Mouse (Mus musculus): Measurements from ENCODE around the gene Cdh5. TPM values are rescaled to one million over a fixed set of nuclear protein-coding genes. Genes with fewer than 3 reads are reported as not detected.
"Not testable (repeated sequence)": the region's sequence is repeated elsewhere in the genome, so short reads cannot be mapped to it uniquely, and the experiment has no call there.

The Cdh5 gene
- total RNA-seq (2021): 10 to 100 TPM; 16.8 to 19.1 TPM

DNA sequence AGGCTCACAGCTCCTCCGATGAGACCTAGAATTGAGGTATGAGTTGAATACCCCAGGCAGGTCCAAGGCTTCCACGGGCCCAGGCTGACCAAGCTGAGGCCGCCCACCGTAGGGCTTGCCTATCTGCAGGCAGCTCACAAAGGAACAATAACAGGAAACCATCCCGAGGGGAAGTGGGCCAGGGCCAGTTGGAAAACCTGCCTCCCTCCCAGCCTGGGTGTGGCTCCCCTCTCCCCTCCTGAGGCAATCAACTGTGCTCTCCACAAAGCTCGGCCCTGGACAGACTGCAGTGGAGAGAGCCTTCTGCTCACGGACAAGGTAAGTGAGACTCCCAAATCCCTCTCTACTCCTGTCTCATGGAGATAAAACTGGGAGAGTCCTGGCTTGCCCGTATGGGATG, at the start of gene Cdh5:
Gene Cdh5 (plus strand): TSS at position 211 of the 400 bp plus-strand sequence.
- intact Hi-C loops (cut with DNase I): loop anchor here (5.0 kb wide), 1 partner anchor 41 kb away; no protein-coding TSS in a partner anchor
- peak in 1 of 2 experiments; percentile 87 for DNase-seq (ENCODE audit: extremely low spot score in 1 of 2, low spot score in 2 of 2)

DNA sequence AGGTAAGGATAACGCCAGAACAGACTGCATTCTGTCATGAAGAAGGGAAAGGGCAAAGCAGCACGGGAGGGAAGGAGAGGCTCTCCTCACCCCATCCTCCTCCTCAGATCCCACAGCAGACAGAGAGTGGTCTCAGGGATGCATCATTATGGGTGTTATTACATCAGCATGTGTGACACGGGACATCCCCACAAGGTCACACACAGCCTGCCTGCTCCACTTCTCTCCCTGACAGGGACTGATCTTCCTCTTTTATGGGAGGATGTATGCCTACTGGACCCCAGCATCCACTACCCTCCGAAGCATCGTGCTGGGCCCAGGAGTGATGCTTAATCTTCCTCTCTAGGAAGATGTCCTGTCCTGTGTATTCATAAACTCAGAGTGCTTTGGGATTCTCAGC, 41.5 kb upstream of the Cdh5 start:
- intact Hi-C loops (cut with DNase I): no loop called here
- DNase-seq (ENCODE audit: extremely low spot score in 1 of 2, low spot score in 2 of 2): no peak

DNA sequence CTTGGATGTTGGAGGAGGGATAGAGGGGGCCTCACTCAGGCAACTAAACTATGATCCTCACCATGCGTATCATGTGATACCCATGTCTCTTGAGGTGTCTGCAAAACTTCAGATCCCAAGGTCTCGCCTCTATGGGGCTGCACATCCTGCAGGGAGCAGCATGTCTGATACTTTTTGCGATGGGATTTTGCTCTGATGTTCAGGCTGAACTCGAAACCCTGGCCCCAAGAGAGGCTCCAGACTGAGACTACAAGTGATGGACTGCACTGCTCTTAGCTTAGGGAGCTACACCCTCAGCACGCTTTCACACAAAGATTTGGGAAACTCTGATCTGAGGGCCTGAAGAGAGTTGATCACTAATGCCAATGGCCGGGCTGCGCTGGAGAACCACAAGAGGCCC, 41.0 kb upstream of the Cdh5 start:
- intact Hi-C loops (cut with DNase I): no loop called here
- DNase-seq (ENCODE audit: extremely low spot score in 1 of 2, low spot score in 2 of 2): no peak

DNA sequence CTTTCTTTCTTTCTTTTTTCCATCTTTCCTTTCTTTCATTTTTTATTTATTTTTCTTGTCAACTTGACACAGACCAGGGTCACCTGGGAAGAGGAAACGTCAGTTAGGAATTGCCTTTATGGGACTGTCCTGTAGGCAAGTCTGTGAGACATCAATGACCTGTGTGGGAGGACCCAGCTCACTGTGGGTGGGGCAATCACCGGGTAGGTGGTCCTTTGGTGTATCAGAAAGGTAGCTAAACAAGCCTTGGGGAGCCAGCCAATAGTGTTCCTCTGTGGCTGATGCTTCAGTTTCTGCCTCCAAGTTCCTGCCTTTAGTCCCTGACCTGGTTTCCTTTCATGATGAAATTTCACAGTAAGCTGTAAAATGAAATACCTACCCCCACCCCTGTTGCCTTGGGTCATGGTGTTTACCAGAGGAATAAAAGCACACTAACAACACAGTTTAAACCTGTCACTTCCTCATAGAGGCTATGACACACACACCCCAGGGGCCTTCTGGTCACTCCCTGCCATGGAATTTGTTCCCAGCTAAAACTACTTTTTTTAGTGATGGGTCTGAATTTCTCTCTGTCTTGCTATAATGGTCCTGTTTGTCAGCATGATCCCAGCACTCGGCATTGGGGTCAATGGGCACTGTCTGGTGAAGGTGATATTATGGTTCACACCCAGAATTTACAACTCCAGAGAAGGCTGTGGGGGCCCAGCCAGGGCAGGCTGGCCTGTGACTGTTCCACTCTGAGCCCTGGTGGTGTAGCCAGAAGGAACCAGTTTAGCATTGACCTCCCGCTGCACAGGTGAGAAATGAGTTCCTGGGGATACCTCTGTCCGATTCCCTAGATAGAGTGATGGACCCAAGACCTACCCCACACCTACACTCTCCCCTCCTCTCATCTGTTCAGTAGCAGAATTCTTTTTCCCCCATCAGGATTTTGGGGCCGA, 40.1 kb upstream of the Cdh5 start:
- intact Hi-C loops (cut with DNase I): no loop called here
- DNase-seq (ENCODE audit: extremely low spot score in 1 of 2, low spot score in 2 of 2): no peak

DNA sequence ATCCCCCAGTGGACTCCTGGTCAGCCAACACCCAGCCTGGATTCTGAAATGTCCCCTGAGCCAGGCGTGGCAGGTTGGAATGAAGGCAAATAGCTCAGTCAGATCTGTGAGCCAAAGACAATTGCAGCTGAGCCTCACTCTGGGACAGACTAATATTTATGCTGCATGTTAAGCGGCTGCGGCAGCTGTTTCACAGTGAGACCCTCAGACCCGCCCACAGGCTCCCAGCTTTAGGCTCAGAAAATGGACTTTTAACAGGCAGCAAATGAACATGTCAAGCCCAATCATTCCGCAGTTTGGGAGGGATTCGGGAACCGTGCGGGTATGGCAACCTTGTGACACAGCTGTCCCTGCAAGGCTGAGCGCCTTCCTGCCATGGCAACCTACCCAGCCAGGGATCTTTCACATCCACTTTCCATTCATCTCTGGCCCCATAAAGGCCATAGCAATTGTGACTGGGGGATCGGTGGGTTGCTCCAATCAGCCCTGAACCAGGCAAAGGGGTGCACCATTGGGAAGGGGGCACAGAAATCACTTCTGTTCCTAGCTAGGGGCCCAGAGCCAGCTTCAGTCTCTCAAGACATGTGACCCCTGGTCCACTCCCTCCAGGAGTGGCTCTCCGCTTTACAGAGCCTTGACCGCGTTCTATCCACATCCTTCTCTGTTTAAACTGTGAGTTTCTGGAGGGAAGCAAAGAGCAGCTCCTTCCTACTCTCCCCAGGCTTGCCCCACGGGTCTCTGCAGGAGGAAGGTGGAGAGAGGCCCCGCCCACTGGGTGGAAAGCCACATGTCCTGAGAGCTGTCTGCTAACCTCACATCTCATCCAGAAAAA, 39.2 kb upstream of the Cdh5 start:
- intact Hi-C loops (cut with DNase I): no loop called here
- peak in 1 of 2 experiments; percentile 46 for DNase-seq (ENCODE audit: extremely low spot score in 1 of 2, low spot score in 2 of 2)

DNA sequence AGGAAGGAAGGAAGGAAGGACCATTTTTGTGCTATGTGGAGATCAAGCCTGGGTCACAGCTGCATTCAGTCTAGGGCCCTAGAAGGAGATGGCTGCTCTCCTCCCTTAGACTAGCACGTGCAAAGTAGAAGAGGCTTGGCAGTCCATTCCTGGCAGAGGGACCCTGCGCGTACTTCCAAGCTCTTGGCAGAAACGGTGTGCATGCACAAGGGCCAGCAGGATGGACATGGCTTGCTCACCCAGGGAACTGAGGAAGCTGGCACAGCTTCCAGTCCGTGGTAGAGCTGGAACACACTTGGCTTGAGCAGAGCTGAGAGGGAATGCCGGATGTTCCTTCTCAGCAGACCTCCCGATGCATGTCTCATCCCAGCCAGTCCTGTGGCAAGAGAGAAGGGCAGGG, 36.2 kb upstream of the Cdh5 start:
- intact Hi-C loops (cut with DNase I): no loop called here
- DNase-seq (ENCODE audit: extremely low spot score in 1 of 2, low spot score in 2 of 2): peak in 1 of 2 experiments; percentile 57

DNA sequence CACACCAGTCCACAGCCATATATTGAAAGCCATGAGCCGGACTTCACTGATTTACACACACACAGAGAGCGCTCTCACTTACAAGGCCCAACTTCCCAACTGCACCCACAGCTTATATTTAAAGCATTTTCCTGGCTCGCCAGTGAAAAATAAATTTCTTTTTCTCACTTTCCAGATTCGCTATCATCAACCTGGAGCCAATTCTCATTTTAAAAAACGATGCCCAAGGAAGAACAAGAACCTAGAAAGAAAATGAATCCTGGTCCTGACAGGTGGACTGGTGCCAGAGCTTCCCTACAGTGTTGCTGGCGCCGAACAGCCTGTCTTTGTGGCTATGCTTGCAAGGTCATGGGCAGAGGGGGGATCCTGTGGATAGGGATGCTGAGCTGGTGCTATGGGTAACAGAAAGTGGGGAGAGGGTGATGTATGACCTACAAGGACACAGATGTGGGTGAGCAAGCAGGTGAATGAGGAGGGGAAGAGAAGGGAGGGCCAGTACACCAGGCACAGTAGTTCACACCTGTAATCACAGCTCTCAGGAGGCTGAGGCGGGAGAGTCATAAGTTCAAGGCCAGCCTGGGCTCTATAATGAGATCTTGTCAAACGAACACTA, 35.4 kb upstream of the Cdh5 start:
- no peak for DNase-seq (ENCODE audit: extremely low spot score in 1 of 2, low spot score in 2 of 2)
- intact Hi-C loops (cut with DNase I): no loop called here

DNA sequence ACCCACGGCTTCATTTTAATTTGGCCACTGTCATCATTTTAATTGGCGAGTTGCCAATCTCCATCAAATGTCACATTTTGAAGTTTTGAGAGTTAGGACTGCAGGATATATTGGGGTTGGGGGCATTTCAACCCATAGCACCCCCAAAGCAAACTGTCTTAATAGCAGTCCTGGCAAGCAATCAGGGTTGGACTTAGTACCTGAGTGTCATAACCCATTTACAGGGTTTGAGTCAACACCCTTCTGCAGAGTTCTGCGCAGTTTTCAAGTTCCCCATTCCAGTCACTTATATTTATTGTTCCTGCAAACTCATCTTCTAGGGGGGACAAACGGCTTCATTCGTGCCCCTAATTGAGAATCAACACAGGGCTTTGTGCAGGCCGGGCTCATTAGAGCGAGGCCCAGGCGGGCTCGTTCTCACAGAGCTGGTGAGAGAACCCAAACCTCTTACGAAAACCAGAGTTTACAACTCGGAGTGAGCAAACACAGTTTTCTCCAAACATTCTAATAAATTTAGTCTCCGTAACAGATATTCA, 34.0 kb upstream of the Cdh5 start:
- intact Hi-C loops (cut with DNase I): no loop called here
- DNase-seq (ENCODE audit: extremely low spot score in 1 of 2, low spot score in 2 of 2): no peak

DNA sequence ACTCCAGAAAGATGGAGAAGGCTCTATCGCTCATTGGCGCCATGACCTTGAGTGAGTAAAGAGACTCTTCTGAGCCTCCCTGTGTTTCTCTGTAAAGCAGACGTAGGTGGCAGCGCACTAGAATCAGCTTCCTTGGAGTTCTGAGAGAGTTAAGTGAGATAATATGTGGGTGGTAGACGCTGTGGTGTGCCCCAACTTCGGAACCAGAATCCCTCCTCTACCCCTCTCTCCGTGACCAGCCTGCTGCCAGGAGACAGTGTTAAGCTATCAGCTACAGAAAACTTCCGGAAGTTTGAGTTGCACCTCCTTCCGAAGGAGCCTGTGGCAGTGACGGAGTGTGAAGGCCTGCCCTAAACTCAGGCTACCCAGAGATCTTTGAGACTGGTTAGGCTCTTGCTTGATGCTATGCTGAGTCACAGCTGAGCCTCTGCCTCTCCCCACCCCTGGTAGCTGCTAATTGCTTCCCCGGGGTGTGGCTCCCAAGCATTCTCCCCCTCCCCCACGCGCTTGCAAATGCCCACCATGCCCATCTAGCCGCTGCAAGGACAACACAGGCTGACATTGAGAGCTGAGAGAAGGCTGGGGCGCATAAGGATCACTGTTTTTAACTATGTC, 32.9 kb upstream of the Cdh5 start:
- intact Hi-C loops (cut with DNase I): no loop called here
- no peak for DNase-seq (ENCODE audit: extremely low spot score in 1 of 2, low spot score in 2 of 2)

DNA sequence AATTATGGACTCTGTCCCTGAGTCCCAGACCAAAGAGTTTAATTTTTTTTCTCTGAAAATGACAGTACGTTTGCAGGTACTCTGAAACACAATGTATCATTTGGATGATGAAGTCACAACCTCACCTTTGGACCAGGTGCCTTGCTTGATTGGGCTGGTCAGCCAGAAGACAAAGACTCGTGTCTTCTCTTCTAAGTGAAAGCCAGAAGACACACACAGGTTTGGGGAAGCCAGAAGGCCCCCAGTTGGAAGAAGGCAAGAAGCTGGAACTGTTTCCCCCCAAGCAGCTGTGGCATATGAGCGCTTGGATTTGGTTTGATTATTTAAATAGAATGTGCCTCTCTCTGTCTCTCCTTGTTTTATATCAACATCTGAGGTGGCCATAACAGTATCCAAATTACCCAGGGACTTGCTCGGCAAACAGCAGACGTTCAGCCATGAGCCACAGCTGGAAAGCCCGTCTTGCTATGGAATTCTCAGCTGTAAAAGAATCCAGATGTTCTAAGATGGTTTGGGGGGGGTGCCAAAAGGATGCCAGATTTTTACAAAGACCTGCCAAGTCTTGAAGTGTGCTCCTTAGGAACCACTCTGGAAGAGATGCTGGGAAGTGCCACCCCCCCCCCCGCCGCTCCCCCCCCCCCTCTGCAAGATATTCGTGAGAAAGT, 31.1 kb upstream of the Cdh5 start:
- intact Hi-C loops (cut with DNase I); DNase-seq (ENCODE audit: extremely low spot score in 1 of 2, low spot score in 2 of 2): not testable (repeated sequence)

DNA sequence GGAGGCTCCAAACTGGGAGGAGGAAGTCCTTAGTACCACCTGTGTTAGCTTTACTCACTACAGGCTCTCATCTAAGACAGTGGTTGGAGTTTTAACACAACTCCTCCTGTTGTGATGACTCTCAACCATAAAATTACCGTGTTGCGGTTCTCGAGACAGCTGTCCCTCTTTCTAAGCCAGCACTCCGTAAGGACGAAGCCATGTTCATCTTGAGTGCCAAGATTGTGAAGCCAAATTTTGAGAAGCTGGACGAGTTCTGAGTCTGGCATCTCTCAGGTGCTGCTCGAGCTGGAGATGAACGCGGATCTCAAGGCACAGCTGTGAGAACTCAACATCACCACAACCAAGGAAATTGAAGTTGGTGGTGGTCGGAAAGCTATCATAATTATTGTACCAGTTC, 30.5 kb upstream of the Cdh5 start:
- no peak for DNase-seq (ENCODE audit: extremely low spot score in 1 of 2, low spot score in 2 of 2)
- intact Hi-C loops (cut with DNase I): no loop called here

DNA sequence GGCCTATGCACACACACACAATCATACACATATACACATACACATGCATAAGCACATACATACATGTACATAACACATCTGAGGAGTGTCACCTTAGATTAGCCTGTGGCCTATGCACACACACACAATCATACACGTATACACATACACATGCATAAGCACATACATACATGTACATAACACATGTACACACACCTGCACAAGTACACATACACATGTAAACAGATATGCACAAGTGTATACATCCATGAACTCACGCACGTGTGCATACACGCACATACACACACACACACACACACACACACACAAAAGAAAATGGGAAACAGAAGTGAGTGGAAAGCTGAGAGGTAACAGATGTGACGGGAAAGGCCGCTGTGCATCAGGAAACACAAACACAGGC, 26.3 kb upstream of the Cdh5 start:
- no peak for DNase-seq (ENCODE audit: extremely low spot score in 1 of 2, low spot score in 2 of 2)
- intact Hi-C loops (cut with DNase I): no loop called here

DNA sequence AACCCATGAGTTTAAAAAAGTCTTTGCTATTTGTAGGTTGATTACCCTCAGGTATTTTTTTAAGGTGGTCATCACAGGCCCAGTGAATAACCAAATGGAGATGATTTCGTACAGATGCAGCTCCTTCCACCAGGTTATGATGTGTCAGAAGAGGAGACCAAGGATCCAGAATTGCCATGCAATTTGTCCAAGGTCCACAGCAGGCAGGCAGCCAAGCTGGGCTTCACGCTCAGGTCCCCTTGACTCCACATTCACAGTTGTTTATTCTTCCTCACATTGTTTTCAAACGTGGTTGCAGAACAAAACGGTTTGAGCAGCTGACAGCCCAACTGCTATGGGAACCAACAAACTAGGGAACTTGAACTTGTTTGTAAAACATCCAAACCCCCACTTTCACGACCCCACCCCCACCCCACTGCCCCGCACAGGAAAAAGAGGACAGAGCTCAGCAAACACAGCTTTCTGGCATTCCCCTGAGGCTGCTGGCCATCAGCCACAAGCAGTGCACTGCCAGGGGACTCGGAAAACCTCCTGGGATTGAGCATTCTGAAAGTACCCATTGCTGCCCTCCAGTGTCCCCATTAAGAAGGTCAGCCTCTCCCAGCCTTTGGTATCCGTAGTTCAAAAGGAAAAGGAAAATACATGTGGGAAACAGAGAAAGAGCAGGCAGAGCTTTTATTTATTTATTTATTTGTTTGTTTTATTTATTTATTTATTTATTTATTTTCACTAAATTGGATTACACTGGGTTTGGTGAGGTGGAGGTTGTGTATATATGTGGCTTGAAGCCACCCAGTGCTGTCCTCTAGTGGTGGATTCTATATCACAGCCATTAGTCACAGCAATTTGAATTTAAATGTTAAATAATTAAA, 24.6 kb upstream of the Cdh5 start:
- intact Hi-C loops (cut with DNase I): no loop called here
- DNase-seq (ENCODE audit: extremely low spot score in 1 of 2, low spot score in 2 of 2): peak in 1 of 2 experiments; percentile 72

DNA sequence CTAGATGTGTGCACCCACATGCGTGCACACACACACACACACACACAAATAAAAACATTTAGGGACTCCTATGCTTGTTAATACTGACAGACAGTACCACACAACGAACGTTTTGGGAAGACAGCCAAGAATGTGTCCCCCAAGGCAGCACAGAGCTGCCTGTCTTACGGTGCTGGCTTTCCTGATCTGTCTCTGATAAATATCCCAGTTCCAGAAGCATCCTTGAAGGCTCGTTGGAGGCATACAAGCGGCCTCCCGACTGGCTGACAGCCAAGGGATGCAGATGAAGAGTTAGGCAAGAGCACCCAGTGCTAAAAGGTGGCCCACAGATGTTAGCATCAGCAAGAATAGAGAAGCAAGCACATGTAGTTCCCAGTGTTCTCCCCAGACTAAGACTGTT, 23.3 kb upstream of the Cdh5 start:
- intact Hi-C loops (cut with DNase I): no loop called here
- DNase-seq (ENCODE audit: extremely low spot score in 1 of 2, low spot score in 2 of 2): no peak

DNA sequence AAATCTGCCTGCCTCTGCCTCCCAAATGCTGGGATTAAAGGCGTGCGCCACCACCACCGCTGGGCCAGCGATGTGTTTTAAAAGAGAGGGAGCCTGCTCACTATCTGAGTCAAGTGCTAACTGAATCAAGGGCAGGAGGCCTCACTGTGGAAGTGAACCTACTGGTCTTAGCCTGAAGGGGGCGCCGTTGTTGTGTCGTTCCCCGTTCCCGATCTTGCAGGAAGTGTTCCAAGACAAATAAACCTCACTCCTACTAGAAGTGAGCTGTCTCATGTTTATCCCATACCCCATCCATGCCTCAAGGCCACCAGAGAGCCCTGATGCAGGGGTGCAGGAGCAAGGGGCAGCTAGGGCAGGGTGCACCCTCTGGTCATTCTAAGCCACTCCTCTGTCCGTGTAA, 16.1 kb upstream of the Cdh5 start:
- intact Hi-C loops (cut with DNase I): no loop called here
- no peak for DNase-seq (ENCODE audit: extremely low spot score in 1 of 2, low spot score in 2 of 2)

DNA sequence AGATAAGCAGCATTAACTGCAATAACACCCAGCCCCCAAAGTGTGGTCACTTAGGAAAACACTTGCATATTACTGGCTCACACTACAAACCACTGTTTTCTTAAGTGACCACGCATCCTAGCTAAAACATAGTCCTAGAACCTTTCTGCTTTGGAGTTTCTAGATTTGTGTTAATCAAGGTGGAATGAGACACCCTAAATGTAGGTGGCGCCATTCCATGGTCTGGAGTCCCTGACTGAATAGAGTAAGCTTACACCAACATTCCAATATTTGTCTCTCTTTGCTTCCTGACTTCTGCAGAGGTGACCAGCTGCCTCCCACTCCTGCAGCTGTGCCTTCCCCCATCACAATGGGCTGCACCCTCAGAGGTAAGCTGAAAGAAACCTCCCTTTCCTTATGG, 14.8 kb upstream of the Cdh5 start:
- intact Hi-C loops (cut with DNase I): no loop called here

DNA sequence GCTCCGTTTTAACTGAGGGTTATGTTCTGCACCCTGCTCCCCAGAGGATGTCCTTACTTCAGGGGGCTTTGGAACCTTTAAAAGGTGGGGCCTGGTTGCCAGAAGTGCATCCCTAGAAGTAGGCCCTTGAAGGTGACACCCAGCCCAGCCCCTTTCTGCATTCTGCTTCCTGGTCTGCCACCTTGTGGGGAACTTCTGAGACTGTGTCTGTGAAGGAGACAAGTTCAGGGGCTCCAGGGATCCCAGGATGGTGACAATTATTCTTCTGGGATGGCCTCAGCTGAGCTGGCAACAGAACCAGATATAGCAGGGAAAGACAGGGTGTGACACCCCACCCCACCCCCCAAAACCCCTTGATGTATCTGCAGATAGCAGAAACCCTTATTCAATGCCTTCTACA, 14.3 kb upstream of the Cdh5 start:
- intact Hi-C loops (cut with DNase I): no loop called here
- no peak for DNase-seq (ENCODE audit: extremely low spot score in 1 of 2, low spot score in 2 of 2)

More for the DNA sequence above, 14.8 kb upstream of the Cdh5 start:
- DNase-seq (ENCODE audit: extremely low spot score in 1 of 2, low spot score in 2 of 2): no peak

Data from left cerebral cortex, postnatal 10 days (tissue).